Mouse (Mus musculus): ENCODE data around the gene Xxylt1.

Gene Xxylt1

GRCm38 (mm10) chr16:31060714-31061113 is 20.5 kb downstream of the Xxylt1 start:
- DNase-seq: no peak

DNA sequence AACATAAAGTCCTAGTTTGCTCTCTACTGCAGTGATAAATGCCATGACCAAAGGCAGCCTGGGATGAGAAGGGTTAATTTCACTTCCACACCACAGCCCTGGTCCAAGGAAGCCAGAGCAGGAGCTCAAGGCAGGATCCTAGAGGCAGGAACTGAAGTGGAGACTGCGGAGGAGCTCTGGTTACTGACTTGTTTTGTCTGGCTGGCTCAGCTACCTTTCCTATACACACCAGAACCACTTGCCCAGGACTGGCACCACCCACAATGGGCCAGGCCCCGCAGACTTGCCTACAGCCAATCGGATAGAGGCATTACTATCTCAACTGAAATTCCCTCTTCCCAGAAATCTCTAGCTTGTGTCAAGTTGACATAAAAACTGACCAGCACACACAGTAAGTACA is 21.0 kb downstream of the Xxylt1 start:
- DNase-seq: no peak

GRCm38 (mm10) chr16:31059730-31060129 is 21.5 kb downstream of the Xxylt1 start:
- DNase-seq: no peak

DNA sequence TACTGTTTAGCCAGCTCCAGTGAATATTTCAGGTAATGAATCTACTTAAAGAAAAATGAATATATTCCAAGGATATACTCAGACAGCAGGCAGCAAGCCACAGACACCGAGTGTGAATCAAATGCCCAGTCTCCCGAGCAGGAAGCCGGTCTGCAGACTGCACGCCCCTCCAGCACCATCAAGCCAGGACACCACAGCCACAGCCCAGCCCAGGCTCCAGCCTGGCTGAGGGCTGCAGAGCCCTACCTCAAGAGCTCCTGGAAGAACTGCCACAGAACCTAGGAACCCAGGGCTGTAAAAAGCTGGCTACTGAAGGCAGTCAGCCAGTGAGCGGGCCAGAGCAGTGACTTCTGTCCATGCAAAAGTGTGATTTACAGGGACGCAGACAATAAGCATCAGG is 28.4 kb downstream of the Xxylt1 start:
- DNase-seq: no peak

- DNase-seq: no peak
Observed at GRCm38 (mm10) chr16:31052177-31052726, 29.0 kb downstream of the Xxylt1 start.

DNA sequence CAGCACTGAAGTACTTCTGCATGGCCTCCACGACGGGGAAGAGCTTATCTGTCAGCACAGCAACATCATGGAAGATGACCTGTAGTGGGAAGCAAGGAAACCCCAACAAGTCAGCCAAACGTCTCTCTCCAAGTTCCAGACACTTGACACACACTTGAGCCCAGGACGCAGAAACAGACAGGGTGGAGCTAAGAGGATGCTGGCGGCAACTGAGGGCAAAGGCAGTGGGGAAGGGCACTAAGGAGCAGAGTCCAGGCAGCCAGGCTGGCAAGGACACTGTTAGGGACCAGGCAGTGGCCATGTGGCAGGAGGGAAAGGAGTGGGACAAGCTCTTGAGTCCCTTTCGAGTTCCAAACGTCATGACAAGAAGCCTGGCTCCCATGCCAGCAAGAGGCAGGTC is 30.5 kb downstream of the Xxylt1 start:
- DNase-seq: no peak

DNA sequence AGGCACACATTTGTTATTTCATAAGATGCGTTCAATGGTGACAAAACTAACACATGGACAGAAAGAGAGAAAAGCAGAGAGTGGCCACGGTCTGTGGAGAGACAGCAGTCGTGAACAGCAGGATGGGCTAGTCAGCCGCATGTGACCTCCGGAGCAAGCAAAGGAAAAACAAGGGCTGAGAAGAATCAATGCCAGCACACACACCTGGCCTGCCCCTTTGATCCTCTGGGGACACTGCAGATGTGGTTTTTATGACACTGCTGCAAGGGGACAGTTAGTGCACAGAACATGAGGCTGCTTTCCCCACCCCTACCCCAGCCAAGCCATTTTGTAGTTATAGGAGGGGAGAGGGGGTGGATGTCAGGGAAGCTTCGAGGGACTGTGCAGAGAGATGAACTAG is 33.0 kb downstream of the Xxylt1 start:
- no peak for DNase-seq

DNA sequence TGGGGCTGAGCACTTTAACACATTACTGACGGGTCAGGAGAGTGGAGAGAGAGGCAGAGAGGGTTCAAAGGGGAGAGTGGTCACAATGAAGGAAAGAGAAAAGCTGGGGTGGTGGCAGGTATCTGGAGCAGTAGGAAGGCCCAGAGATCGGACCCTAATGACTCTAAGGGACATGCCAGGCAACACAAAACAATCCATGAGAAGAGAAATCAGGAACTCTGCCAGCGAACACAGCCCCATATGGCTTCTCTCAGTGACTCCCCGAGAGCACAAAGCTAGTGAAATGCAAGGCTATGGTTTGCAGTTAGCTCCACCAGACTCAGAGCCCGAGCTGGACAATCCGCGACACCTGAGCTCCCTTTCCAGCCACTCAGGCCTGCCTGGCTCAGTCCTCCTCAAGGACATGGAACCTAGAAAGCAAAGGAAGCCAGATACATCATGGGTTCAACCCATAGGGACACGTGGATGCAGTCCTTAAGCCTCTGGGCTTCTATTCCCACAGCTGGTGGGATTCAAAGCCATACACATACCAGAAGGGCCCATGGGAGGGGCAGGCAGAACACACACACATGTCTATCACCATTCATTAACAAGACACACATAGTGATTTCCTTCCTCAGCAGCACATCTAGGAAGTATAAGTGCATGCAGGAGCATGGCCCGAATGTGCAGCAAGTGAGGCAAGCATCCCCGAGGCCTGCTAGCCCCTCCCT is 33.9 kb downstream of the Xxylt1 start:
- peak; percentile 73 for DNase-seq

DNA sequence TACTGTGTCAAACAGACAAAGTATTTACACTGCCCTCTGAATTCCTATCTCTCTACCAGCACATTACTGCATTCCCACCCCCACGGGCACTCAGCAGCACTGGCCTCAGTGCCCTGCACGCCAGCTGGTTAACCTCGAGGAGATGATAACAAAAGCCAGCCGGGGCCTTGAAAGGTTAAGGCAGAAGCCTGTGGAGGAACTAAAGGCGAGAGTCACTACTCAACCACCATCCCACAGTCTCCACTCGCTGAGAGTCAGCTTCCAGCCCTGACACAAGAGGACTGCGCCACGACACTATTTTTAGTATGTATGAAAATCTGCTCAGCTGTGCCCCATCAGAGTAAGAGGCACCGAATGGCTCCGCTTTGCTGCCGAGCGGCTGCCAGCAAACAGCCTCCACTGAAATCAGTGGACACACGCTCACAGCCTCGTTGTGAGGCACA is 35.0 kb downstream of the Xxylt1 start:
- peak; percentile 39 for DNase-seq

- DNase-seq: no peak
Observed at GRCm38 (mm10) chr16:31045211-31045610, 36.0 kb downstream of the Xxylt1 start.

- no peak for DNase-seq
Observed at GRCm38 (mm10) chr16:31043136-31043535, 38.1 kb downstream of the Xxylt1 start.

GRCm38 (mm10) chr16:31041566-31041965 is 39.7 kb downstream of the Xxylt1 start:
- DNase-seq: no peak

DNA sequence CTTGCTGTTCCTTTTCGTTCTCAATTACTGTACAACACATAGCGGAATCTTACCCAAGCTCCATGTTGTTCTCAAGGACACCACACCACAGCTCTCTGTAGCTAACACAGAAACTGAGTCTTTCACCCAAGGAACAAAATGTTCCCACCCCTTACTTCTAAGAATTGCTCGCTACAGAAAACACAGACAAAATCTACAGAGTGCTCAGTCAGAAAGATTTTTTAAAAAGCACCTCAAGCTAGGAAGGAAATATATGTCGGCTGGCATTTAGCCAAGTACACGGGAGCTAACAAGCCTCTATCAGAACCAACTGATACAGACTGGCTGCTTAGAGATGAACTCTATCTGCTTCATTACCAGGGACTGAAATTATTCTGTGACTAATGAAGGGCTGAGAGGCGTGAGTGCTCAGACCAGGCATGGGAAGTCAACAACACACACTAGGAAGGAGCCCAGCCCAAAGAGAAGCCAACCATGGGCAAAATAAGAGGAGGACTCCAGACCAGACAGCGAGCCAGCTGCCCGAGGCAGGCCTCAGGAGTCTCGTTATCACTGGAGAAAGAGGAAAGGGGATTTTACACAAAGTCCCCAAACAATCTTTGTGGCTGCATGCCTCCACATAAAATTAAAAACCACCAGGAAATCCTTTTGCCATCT is 41.3 kb downstream of the Xxylt1 start:
- no peak for DNase-seq

DNA sequence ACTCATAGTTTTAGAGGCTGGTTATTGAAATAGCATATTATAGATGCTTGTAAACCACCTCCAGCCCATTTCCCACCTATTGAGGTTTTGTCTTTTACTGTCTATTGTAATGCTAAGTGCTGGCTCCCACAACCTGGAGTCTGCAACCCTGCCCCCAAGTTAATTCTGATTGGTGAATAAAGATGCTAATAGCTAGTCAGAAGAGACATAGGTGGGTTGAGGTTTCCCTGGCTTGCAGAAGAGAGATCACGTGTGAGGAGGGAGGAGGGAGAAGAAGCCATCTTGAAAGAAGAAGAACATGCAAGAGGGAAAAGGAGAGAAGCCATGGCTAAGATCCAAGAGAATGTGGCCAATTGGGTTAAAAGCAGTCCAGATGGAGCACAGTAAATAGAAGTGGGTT is 43.8 kb downstream of the Xxylt1 start:
- no peak for DNase-seq

GRCm38 (mm10) chr16:31035651-31036245 is 45.5 kb downstream of the Xxylt1 start:
- no peak for DNase-seq

DNA sequence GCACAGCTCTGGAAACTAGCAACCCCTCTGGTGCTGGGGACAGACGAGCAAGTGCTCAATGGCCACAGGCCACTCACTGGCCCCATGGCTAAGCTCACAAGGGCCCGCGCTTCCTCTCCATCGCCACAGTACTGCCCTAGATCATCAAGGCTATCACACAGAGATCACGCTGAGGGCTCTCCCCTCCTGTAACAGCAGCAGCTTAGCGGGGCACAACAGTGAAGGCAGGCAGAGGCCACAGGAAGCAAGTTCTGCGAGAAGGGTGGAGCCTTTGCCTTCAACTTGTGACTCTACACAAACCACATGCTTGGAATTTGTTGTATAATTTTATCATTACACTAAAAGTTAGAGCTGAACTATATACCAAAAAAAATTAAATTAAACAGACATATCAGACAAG is 46.0 kb downstream of the Xxylt1 start:
- DNase-seq: no peak

GRCm38 (mm10) chr16:31034051-31034450 is 47.2 kb downstream of the Xxylt1 start:
- no peak for DNase-seq

GRCm38 (mm10) chr16:31029739-31030485 is 51.3 kb downstream of the Xxylt1 start:
- no peak for DNase-seq

DNA sequence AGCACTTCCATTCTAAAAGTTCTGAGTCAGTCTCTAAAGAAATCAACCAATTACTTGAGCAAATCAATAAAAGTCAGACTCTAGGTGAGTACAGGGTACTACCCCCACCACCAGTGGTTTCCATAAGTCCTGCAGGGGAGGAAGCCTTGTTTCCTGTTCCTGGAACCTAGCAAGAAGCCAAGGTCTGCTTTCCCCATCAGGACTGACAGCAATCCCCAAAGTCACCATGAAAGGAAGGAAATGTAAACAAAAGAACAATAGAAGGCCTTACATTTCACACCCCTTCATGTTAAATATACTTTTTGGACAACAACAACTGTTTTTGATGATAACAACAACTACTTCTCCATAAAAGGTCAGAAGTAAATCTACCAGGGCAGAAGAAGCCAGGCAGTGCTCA is 53.6 kb downstream of the Xxylt1 start:
- no peak for DNase-seq

GRCm38 (mm10) chr16:31025516-31025915 is 55.7 kb downstream of the Xxylt1 start:
- DNase-seq: no peak

- DNase-seq: no peak
Observed at GRCm38 (mm10) chr16:31024997-31025396, 56.2 kb downstream of the Xxylt1 start.

DNA sequence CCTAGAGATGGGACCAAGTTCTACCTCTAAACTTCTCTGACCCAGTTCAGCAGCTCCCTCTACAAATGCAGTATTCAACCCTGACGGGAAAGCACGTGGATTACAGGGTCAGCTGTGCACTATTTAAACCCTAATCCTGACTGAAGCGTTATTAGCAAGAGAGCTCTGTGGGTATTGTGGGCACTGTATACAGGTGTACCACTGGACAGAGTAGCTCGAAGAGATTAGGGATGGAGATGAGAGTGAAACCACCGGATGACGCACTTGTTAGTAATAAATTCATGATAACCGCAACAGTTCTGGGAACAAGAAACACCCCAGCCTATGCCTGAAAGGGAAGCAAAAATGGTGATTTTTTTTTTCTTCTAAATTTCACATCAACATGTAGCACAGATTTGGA is 57.0 kb downstream of the Xxylt1 start:
- no peak for DNase-seq

DNA sequence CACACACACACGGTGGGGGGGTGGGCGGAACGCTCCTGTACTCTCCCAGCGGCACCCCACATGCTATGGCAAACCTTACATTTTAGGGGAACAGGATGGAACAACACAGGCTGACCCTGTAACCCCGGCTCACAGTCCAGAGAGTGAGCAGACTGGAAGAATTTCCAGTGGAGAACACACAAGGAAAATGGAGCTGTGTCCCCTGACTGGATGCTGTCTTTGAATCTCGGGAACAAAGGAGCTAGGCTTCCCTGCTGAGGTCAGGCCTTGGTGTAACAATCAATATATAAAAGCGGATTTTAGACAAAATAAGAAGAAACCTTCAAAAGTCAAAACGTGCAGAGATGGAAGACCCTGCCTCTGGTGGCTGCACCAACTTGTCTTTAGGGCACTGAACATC is 57.4 kb downstream of the Xxylt1 start:
- DNase-seq: no peak

Measured in cerebellum, adult 9-11 months (tissue).